Mouse (Mus musculus) kidney, postnatal 0 days (tissue): ENCODE measurements around the gene Blzf1. TPM values are rescaled to one million over a fixed set of nuclear protein-coding genes. Genes with fewer than 3 reads are reported as not detected.

ENCODE experiments used
- ATAC-seq: fragments of 200-750 bp; cut with Nextera tagmentation; replicated peaks from 2 replicates; pipeline ENCODE4 v1.8.0; 2017; ENCODE audit warnings: low read depth, moderate number of reproducible peaks, moderate TSS enrichment, moderate library complexity; ENCODE audit not compliant: low FRiP score
- DNase-seq: peaks from one replicate; pipeline ENCODE4 v3.0.0-alpha.2; 2016; ENCODE audit warnings: low spot score
- H3K27ac ChIP-seq: fragments of 300-500 bp; sonication (generic); 2 replicates; pipeline ENCODE4 v1.5.1; 2014; ENCODE audit warnings: mild to moderate bottlenecking
- H3K27me3 ChIP-seq: fragments of 300-500 bp; sonication (generic); 2 replicates; pipeline ENCODE4 v1.6.1; 2014; ENCODE audit warnings: low read length, mixed read lengths; ENCODE audit not compliant: insufficient read depth
- H3K36me3 ChIP-seq: fragments of 300-500 bp; sonication (generic); 2 replicates; pipeline ENCODE4 v1.6.1; 2014; ENCODE audit warnings: low read length, mixed read lengths; ENCODE audit not compliant: insufficient read depth
- H3K4me1 ChIP-seq: fragments of 300-500 bp; sonication (generic); replicated peaks from 2 replicates; pipeline ENCODE4 v1.6.1; 2014; ENCODE audit warnings: antibody characterized with exemption, low read length, mixed read lengths; ENCODE audit not compliant: insufficient read depth
- H3K4me2 ChIP-seq: fragments of 300-500 bp; sonication (generic); 2 replicates; pipeline ENCODE4 v1.6.1; 2014; ENCODE audit warnings: mild to moderate bottlenecking, low read length, moderate library complexity, mixed read lengths
- H3K4me3 ChIP-seq: fragments of 300-500 bp; sonication (generic); replicated peaks from 2 replicates; pipeline ENCODE4 v1.5.1; 2014; ENCODE audit warnings: low read depth, low read length
- H3K9ac ChIP-seq: fragments of 300-500 bp; sonication (generic); 2 replicates; pipeline ENCODE4 v1.6.1; 2014; ENCODE audit warnings: low read depth, low read length
- H3K9me3 ChIP-seq: fragments of 300-500 bp; sonication (generic); replicated peaks from 2 replicates; pipeline ENCODE4 v1.6.1; 2016; ENCODE audit warnings: low read length, inconsistent platforms, mixed read lengths
- CTCF ChIP-seq: IDR thresholded peaks from 2 replicates; pipeline ENCODE4 v1.5.1; 2016; ENCODE audit warnings: antibody characterized with exemption, low read depth, mild to moderate bottlenecking, moderate library complexity
- WGBS: fragments of 180-500 bp; shearing (Covaris S2); extraction: QIAGEN DNeasy Blood & Tissue Kit; methylation state at CpG from one replicate; pipeline ENCODE4 v1.1.7; 2014; 5-methylcytosine and 5-hydroxymethylcytosine counted together
- polyA plus RNA-seq: library from polyadenylated mRNA; unstranded; fragments of >200 nt; fragmentation: Nextera tagmentation; extraction: Ambion mirVana; gene quantifications from 2 replicates; pipeline ENCODE4 v1.2.1, GENCODE M21; 2015

Blzf1 gene
- polyA plus RNA-seq, 1 experiment from 2014 or later: 25.0 TPM

DNA sequence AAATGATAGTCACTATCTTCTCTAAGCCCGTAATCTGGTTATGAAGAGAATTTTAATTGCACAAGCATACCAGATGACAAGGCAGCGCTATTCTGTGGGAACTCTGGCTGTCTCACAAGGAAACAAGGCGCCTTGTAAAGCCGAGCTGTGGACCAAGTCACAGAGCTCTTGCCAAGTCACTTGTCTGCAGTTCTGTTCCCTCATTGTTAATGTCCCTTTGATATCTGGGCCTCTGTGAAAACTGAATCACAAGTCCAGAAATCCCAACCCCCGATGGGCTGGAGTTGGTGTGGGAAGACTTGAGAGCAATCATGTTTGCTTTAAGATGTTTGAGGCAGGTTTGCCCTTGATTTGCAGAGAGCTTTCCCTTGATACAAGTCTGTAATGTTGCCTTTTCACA, 13.4 kb upstream of the Blzf1 start:
- Histone ChIP-seq H3K27ac (peak overlapping the region; percentile 54; the same call in 1 of the 2 replicates), H3K36me3 (peaks cover 3% of the 10 kb centered on the region; the same call in 1 of the 2 replicates), H3K9me3 (no peaks in the 10 kb centered on the region), H3K4me2 (no peak overlapping the region), H3K27me3 (no peaks in the 10 kb centered on the region), H3K4me1 (peaks cover 7% of the 10 kb centered on the region; the same call in 1 of the 2 replicates), H3K9ac (no peak overlapping the region), H3K4me3 (no peak overlapping the region)
- no peak for DNase-seq
- TF ChIP-seq CTCF: no peak
- 82% methylated on average over 5 of the region's 5 CpGs for WGBS
- no peak for ATAC-seq

DNA sequence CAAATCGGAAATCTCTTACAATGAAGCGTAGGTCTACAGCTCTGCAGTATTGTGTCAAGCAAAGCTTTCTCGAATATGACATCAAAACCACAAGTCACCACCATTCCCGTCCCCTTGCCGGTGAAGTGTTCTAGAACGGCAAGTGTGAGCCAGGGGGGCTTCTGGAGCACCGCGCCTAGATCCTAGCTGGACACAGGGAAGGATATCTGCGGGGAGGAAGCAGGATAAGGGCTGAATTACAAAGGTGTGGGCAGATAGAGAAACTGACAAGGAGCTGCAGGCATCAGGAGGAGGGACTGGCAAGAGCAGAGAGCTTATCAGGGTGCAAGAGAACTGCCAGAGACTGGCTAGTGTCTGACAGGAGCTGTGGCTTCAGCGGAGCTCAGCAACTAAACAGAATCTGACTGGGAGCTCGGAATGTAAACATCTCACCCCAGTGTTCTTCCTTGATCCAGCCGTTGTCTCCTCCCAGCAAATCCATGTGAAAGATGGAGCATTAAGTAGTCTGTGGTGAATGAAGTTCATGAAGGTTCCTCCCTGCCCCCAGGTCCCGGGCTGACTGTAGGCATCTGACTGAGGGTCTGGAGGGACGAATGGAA, 12.4 kb upstream of the Blzf1 start:
- WGBS: 83% methylated on average over 14 of the region's 14 CpGs
- Histone ChIP-seq H3K4me3 (no peak overlapping the region), H3K4me1 (peaks cover 7% of the 10 kb centered on the region; the same call in 1 of the 2 replicates), H3K27me3 (no peaks in the 10 kb centered on the region), H3K36me3 (peaks cover 3% of the 10 kb centered on the region; the same call in 1 of the 2 replicates), H3K4me2 (no peak overlapping the region), H3K9ac (no peak overlapping the region), H3K27ac (no peak overlapping the region), H3K9me3 (no peaks in the 10 kb centered on the region)
- DNase-seq (no peak), ATAC-seq (no peak)
- no peak for TF ChIP-seq CTCF

- H3K36me3 ChIP-seq: peaks cover 8% of the 10 kb centered on the region; the same call in 1 of the 2 replicates
- no peak for TF ChIP-seq CTCF
- H3K9me3 ChIP-seq: no peaks in the 10 kb centered on the region
- no peak for ATAC-seq
- DNase-seq: no peak
- H3K27me3 ChIP-seq: no peaks in the 10 kb centered on the region
- no peak overlapping the region for H3K9ac ChIP-seq
- no peak overlapping the region for H3K4me2 ChIP-seq
- 84% methylated on average over 5 of the region's 5 CpGs for WGBS
- H3K4me3 ChIP-seq: no peak overlapping the region
- H3K27ac ChIP-seq: no peak overlapping the region
- H3K4me1 ChIP-seq: peaks cover 7% of the 10 kb centered on the region; the same call in 1 of the 2 replicates
Measured at GRCm38 (mm10) chr1:164318474-164318873, 11.2 kb upstream of the Blzf1 start.

GRCm38 (mm10) chr1:164317261-164317660, 10.0 kb upstream of the Blzf1 start:
- no peak for TF ChIP-seq CTCF
- Histone ChIP-seq H3K9me3 (no peaks in the 10 kb centered on the region), H3K9ac (no peak overlapping the region), H3K27me3 (no peaks in the 10 kb centered on the region), H3K4me1 (peaks cover 6% of the 10 kb centered on the region; the same call in 1 of the 2 replicates), H3K36me3 (peaks cover 11% of the 10 kb centered on the region), H3K4me2 (no peak overlapping the region), H3K4me3 (no peak overlapping the region), H3K27ac (no peak overlapping the region)
- WGBS: 90% methylated on average over 9 of the region's 9 CpGs
- ATAC-seq (no peak), DNase-seq (no peak)

DNA sequence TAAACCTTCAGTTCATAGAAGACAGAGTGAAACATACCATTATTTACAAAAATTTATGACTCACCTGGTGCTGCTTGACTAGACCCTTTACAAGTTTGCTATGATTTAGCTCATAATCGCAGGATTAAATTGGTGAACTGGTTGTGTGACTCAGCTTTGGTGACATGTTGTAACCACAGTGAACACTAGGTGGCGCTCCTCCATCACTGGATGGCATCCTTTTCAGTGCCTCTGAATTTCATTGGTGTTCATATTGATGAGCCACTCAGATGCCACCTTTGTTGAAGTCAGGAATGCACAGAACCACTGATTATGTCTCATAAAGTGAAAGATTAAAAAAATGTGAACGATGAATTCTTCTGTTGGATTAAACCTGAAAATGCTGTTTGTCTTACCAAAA, 9.4 kb upstream of the Blzf1 start:
- H3K9ac ChIP-seq: no peak overlapping the region
- no peaks in the 10 kb centered on the region for H3K9me3 ChIP-seq
- 37% methylated on average over 3 of the region's 3 CpGs for WGBS
- DNase-seq (peak; percentile 71), ATAC-seq (no peak)
- no peak overlapping the region for H3K4me3 ChIP-seq
- H3K36me3 ChIP-seq: peaks cover 11% of the 10 kb centered on the region
- H3K27ac ChIP-seq: no peak overlapping the region
- peaks cover 3% of the 10 kb centered on the region; the same call in 1 of the 2 replicates for H3K4me1 ChIP-seq
- no peaks in the 10 kb centered on the region for H3K27me3 ChIP-seq
- H3K4me2 ChIP-seq: no peak overlapping the region
- peak; percentile 98 for TF ChIP-seq CTCF

- Histone ChIP-seq H3K4me2 (no peak overlapping the region), H3K4me1 (no peaks in the 10 kb centered on the region), H3K9me3 (no peaks in the 10 kb centered on the region), H3K27me3 (no peaks in the 10 kb centered on the region), H3K4me3 (no peak overlapping the region), H3K36me3 (peaks cover 11% of the 10 kb centered on the region), H3K9ac (no peak overlapping the region), H3K27ac (no peak overlapping the region)
- TF ChIP-seq CTCF: peak; percentile 68
- 71% methylated on average over 8 of the region's 8 CpGs for WGBS
- DNase-seq (no peak), ATAC-seq (no peak)
Measured at GRCm38 (mm10) chr1:164315266-164315665, 8.0 kb upstream of the Blzf1 start.
